Mouse (Mus musculus) midbrain, embryonic 14.5 days (tissue): Measurements from ENCODE around the gene Psme1. TPM values are rescaled to one million over a fixed set of nuclear protein-coding genes. Genes with fewer than 3 reads are reported as not detected.

Experiments used
- ATAC-seq: fragments of 200-750 bp; cut with Nextera tagmentation; 2 replicates; pipeline ENCODE4 v1.8.0; 2017; ENCODE audit warnings: moderate number of reproducible peaks, moderate library complexity; ENCODE audit not compliant: low FRiP score, low TSS enrichment
- DNase-seq: peaks from one replicate; pipeline ENCODE4 v3.0.0-alpha.2; 2015
- H3K27ac ChIP-seq: fragments of 300-500 bp; sonication (generic); replicated peaks from 2 replicates; pipeline ENCODE4 v1.5.1; 2014; ENCODE audit warnings: mild to moderate bottlenecking, low read depth, low read length, moderate library complexity
- H3K27me3 ChIP-seq: fragments of 300-500 bp; sonication (generic); 2 replicates; pipeline ENCODE4 v1.6.1; 2014; ENCODE audit warnings: low read length, control low read depth, mixed read lengths; ENCODE audit not compliant: control insufficient read depth, insufficient read depth
- H3K36me3 ChIP-seq: fragments of 300-500 bp; sonication (generic); 2 replicates; pipeline ENCODE4 v1.6.1; 2014; ENCODE audit warnings: low read length, control low read depth; ENCODE audit not compliant: control insufficient read depth, insufficient read depth
- H3K4me1 ChIP-seq: fragments of 300-500 bp; sonication (generic); 2 replicates; pipeline ENCODE4 v1.6.1; 2014; ENCODE audit warnings: mild to moderate bottlenecking, antibody characterized with exemption, low read length, control low read depth; ENCODE audit not compliant: control insufficient read depth, insufficient read depth
- H3K4me2 ChIP-seq: fragments of 300-500 bp; sonication (generic); 2 replicates; pipeline ENCODE4 v1.6.1; 2014; ENCODE audit warnings: mild to moderate bottlenecking, low read length, moderate library complexity
- H3K4me3 ChIP-seq: fragments of 300-500 bp; sonication (generic); replicated peaks from 2 replicates; pipeline ENCODE4 v1.5.1; 2014; ENCODE audit warnings: low read depth, low read length
- H3K9ac ChIP-seq: fragments of 300-500 bp; sonication (generic); replicated peaks from 2 replicates; pipeline ENCODE4 v1.6.1; 2014; ENCODE audit warnings: mild to moderate bottlenecking, low read length, moderate library complexity
- H3K9me3 ChIP-seq: fragments of 300-500 bp; sonication (generic); 2 replicates; pipeline ENCODE4 v1.6.1; 2016; ENCODE audit warnings: low read length, control low read depth, mixed read lengths; ENCODE audit not compliant: control insufficient read depth
- WGBS: fragments of 180-500 bp; shearing (Covaris S2); extraction: QIAGEN DNeasy Blood & Tissue Kit; methylation state at CpG from one replicate; pipeline ENCODE4 v1.1.7; 2014; 5-methylcytosine and 5-hydroxymethylcytosine counted together
- polyA plus RNA-seq: library from polyadenylated mRNA; unstranded; fragments of >200 nt; fragmentation: Nextera tagmentation; extraction: Ambion mirVana; gene quantifications from 2 replicates; pipeline ENCODE4 v1.2.1, GENCODE M21; 2014

Psme1 gene
- polyA plus RNA-seq, 1 experiment from 2014 or later, result 189 TPM

DNA sequence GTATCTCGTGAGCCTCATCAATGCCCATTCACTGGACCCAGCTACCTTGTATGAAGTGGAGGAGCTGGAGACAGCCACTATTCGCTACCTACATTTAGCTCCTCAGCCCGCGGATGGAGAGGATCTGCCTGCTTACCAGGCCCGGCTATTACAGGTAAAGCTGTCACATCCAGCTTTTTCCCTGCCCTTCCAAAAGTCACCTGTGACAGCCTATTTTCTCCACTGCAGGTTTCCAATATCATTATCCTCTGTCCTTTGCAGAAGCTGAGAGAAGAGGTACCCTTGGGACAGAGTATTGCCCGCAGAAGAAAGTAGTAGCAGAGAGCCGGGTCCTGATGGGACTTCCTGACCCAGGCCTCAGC, 25.3 kb downstream of the Psme1 start, which contains the start of gene Irf9:
Gene Irf9, plus strand, starts transcription at position 301 of the 362 bp plus-strand sequence.
- Histone ChIP-seq H3K27ac (no peak within 1 kb of the TSS), H3K4me3 (no peak within 1 kb of the TSS), H3K27me3 (no peaks in the 10 kb centered on the region), H3K4me2 (peak within 1 kb of the TSS; percentile 28), H3K4me1 (no peaks in the 10 kb centered on the region), H3K9ac (peak within 1 kb of the TSS; percentile 36; the same call in 1 of the 2 replicates), H3K36me3 (peaks cover 89% of the 10 kb centered on the region), H3K9me3 (no peaks in the 10 kb centered on the region)
- no peak for DNase-seq
- ATAC-seq, result no peak
- 87% methylated on average over 7 of the region's 7 CpGs for whole genome bisulfite sequencing

DNA sequence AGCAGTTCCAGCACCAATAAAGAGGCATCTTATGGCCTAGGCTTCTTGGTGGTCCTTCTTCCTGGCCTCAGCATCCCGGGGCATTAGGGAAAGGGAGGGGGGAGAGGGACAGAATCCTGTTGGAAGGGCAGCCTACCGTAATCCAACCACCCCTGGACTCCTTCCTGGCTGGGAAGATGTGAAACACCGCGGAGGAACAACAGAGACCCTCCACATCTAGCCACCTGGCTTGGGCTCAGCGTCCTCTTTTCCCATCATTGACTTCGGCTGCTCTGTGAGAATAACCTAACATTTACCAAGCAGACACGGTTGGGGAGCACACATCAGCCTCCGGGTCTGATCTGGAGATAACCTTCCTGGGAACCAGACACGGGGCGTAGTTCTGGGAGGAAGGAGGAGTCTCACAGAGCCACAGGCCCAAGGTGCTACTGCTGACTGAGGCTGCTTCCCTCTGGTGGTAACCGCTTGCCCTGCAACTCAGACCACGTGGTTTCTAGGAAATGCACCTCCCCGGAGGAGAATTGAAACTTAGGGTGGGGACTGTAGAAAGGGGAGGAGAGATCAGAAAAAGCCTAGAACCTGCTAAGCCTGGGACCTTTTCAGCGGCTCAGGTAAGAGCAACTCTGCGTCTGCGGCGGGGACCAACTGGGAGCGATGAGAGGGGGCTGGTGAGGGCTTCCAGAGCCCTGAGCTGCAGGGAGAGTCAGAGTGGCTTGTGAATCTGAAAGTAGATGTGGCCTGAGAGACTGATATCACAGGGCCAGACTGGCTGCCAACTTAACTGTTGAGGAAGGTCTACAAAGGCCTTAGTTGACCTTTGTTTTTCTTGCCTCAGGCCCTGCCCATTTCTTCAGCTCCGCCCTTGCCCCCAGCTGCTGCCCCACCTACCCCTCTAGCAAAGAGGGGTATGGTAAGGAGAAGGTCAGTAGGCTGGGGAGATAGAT, 26.0 kb downstream of the Psme1 start:
- Histone ChIP-seq H3K36me3 (peaks cover 89% of the 10 kb centered on the region), H3K27ac (no peak overlapping the region), H3K4me3 (no peak overlapping the region), H3K27me3 (no peaks in the 10 kb centered on the region), H3K9ac (peak overlapping the region; percentile 36; the same call in 1 of the 2 replicates), H3K4me1 (no peaks in the 10 kb centered on the region), H3K4me2 (peak overlapping the region; percentile 28), H3K9me3 (no peaks in the 10 kb centered on the region)
- WGBS, result 21% methylated on average over 19 of the region's 19 CpGs
- ATAC-seq (peak; percentile 87), DNase-seq (peak; percentile 83)

DNA sequence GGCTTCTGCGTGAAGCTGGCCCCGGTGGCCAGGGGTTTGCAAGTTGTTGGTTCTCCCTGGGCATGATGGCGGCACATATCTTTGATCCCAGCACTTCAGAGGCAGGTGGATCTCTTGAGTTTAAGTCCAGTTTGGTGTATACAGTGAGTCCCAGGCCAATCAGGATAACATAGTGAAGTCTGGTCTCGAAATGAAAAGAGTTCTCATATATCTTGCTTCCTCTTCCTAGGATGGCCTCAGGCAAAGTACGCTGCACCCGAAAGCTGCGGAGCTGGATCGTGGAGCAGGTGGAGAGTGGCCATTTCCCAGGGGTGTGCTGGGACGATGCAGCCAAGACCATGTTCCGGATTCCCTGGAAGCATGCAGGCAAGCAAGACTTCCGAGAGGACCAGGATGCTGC, 26.9 kb downstream of the Psme1 start:
- no peak overlapping the region for H3K27ac ChIP-seq
- H3K4me1 ChIP-seq, result no peaks in the 10 kb centered on the region
- WGBS, result 94% methylated on average over 11 of the region's 11 CpGs
- H3K27me3 ChIP-seq, result no peaks in the 10 kb centered on the region
- H3K9me3 ChIP-seq, result no peaks in the 10 kb centered on the region
- no peak overlapping the region for H3K4me3 ChIP-seq
- H3K9ac ChIP-seq, result no peak overlapping the region
- DNase-seq (no peak), ATAC-seq (no peak)
- H3K36me3 ChIP-seq, result peaks cover 89% of the 10 kb centered on the region
- no peak overlapping the region for H3K4me2 ChIP-seq

DNA sequence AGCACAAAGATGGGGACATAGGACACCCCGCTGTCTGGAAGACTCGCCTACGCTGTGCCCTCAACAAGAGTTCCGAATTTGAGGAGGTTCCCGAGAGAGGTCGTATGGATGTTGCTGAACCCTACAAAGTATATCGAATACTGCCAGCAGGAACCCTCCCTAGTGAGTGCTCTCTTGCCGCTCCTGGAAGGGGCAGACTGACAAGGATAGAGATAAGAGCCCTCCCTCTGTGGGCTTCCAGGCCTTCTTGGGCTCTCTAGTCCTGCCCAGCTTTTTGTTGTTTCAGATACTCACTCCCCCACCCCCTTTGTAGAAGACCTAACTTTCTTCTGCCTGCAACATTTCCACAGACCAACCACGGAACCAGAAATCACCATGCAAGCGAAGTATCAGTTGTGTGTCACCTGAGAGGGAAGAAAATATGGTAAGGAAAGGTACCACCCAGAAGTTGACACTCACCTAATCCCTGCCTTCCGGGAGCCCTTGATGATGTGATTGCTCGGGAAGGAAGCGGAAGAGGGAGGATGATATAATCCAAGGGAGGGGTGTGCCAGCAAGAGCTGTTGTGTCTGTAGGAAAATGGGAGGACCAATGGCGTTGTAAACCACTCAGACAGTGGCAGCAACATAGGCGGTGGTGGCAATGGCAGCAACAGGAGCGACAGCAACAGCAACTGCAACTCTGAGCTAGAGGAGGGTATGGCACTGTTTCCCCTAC, 28.0 kb downstream of the Psme1 start:
- Histone ChIP-seq H3K9ac (no peak overlapping the region), H3K36me3 (peaks cover 88% of the 10 kb centered on the region), H3K4me3 (no peak overlapping the region), H3K27me3 (no peaks in the 10 kb centered on the region), H3K4me1 (no peaks in the 10 kb centered on the region), H3K4me2 (no peak overlapping the region), H3K27ac (no peak overlapping the region), H3K9me3 (no peaks in the 10 kb centered on the region)
- no peak for DNase-seq
- no peak for ATAC-seq
- 95% methylated on average over 16 of the region's 16 CpGs for WGBS

DNA sequence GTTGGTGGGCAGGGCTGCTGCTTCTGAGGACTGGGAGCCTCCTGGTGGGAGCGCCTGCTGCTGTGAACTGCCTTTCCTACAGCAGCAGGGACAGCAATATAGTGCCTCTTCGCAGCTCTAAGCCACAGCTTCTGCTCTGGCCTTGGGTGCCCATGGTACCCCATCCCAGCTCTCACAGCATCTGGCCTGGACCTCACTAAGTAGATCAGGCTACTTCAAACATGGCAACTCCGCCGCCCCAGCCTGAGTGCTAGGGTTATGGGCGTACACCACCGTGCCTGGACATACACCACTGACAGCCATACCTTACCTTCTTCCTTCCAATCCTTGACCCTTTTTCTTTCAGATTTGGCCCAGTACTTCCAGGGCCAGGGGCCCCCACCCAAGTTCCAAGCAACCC, 30.4 kb downstream of the Psme1 start:
- no peak overlapping the region for H3K27ac ChIP-seq
- ATAC-seq (no peak), DNase-seq (no peak)
- H3K4me1 ChIP-seq, result no peaks in the 10 kb centered on the region
- H3K4me3 ChIP-seq, result no peak overlapping the region
- H3K36me3 ChIP-seq, result peaks cover 65% of the 10 kb centered on the region
- H3K9ac ChIP-seq, result no peak overlapping the region
- H3K27me3 ChIP-seq, result no peaks in the 10 kb centered on the region
- H3K4me2 ChIP-seq, result no peak overlapping the region
- WGBS, result 95% methylated on average over 6 of the region's 6 CpGs
- no peaks in the 10 kb centered on the region for H3K9me3 ChIP-seq

DNA sequence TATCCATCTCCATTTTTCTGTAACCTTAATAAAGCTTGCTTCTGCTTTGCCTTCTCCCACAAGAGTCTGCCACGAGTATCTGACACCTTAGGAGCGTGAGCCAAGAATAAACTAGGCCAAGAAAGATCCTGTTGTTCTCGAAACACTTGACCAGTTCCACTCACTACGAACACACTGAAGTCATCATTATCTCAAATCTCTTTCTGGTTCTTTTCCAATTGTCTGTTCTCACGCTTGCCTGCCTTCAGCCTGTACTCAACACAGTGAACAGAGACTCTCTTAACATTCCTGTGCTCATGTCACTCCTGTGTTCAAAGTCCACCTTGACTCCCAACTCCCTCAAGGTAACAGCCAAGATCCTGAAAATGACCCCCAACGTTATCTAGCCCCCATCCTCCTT, 35.4 kb downstream of the Psme1 start:
- Histone ChIP-seq H3K4me2 (no peak overlapping the region), H3K9me3 (no peaks in the 10 kb centered on the region), H3K4me1 (no peaks in the 10 kb centered on the region), H3K4me3 (no peak overlapping the region), H3K9ac (no peak overlapping the region), H3K27me3 (no peaks in the 10 kb centered on the region), H3K36me3 (peaks cover 26% of the 10 kb centered on the region), H3K27ac (no peak overlapping the region)
- DNase-seq (no peak), ATAC-seq (no peak)
- 62% methylated on average over 6 of the region's 6 CpGs for WGBS

DNA sequence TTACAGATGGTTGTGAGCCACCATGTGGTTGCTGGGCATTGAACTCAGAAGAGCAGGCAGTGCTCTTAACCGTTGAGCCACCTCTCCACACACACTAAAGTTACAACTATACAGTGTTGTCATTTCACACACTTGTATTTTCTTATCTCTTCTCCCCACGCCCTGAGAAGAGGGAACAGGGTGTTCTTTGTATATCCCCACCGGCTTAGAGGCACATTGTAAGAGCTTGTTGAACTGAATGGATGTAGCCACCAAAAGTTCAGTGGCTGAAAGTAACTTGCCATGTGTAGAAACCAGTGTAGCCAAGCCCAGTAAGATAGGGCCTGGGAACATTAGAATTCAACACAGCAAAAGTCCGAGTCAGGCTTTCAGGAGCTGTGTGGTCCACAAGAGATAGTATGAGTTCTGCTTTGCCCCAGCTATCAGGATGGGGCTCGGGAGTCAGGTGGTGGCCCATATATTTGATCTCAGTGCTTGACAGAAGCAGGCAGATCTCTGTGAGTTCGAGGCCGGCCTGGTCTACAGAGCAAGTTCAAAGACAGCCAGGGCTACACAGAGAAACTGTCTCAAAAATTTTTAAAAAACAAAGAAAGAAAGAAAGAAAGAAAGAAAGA, 36.7 kb downstream of the Psme1 start:
- 84% methylated on average over 7 of the region's 7 CpGs for WGBS
- no peak for DNase-seq
- H3K27me3 ChIP-seq, result no peaks in the 10 kb centered on the region
- no peak for ATAC-seq
- no peaks in the 10 kb centered on the region for H3K4me1 ChIP-seq
- H3K9ac ChIP-seq, result no peak overlapping the region
- no peak overlapping the region for H3K4me3 ChIP-seq
- no peaks in the 10 kb centered on the region for H3K9me3 ChIP-seq
- H3K36me3 ChIP-seq, result peaks cover 12% of the 10 kb centered on the region
- H3K27ac ChIP-seq, result no peak overlapping the region
- H3K4me2 ChIP-seq, result no peak overlapping the region

DNA sequence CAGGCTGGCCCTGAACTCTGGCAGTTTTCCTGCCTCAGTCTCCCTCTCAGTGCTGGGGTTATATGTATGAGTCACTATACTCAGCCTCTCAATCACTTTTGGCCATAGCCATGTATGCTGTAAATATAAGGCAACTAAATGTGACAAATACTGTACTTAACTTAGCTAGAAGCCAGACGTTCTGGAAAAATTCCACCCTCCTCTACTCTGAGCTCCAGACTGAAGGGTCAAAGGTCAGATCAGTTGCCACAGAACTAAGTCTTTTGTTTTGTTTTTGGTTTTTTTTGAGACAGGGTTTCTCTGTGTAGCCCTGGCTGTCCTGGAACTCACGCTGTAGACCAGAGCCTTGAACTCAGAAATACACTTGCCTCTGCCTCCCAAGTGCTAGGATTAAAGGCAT, 38.0 kb downstream of the Psme1 start:
- Histone ChIP-seq H3K9me3 (no peaks in the 10 kb centered on the region), H3K4me2 (no peak overlapping the region), H3K27me3 (no peaks in the 10 kb centered on the region), H3K27ac (no peak overlapping the region), H3K9ac (no peak overlapping the region), H3K4me1 (no peaks in the 10 kb centered on the region), H3K36me3 (peaks cover 2% of the 10 kb centered on the region; the same call in 1 of the 2 replicates), H3K4me3 (no peak overlapping the region)
- no peak for ATAC-seq
- DNase-seq, result no peak
- 54% methylated on average over 2 of the region's 2 CpGs for WGBS
